Mouse (Mus musculus): ENCODE measurements around the gene Cdc123. TPM values are rescaled to one million over a fixed set of nuclear protein-coding genes. Genes with fewer than 3 reads are reported as not detected.

The Cdc123 gene
- total RNA-seq, 2 experiments from 2014 or later: 139 to 156 TPM

Other genes starting within 250 kb of the Cdc123 start
- gene Camk1d, start 130.6 kb downstream of the Cdc123 start, total RNA-seq (2021): 10 to 100 TPM; 10.7 to 11.3 TPM
- 10 to 100 TPM; 35.9 to 40.3 TPM for gene Nudt5, start 145 bp downstream of the Cdc123 start, total RNA-seq (2021)
- 1 to 10 TPM in 1 of 2 experiments, under 1 TPM in 1; 0.96 to 2.2 TPM for gene Gm13199, start 17.8 kb upstream of the Cdc123 start, total RNA-seq (2021)
- 10 to 100 TPM; 72.0 to 75.8 TPM for gene Sec61a2, start 50.3 kb upstream of the Cdc123 start, total RNA-seq (2021)
- 10 to 100 TPM in 1 of 2 experiments, 1 to 10 TPM in 1; 9.2 to 11.3 TPM for gene Dhtkd1, start 97.6 kb upstream of the Cdc123 start, total RNA-seq (2021)
- 10 to 100 TPM; 26.4 to 26.5 TPM for gene Upf2, start 106.3 kb upstream of the Cdc123 start, total RNA-seq (2021)

All from adrenal gland, postnatal 4 days (tissue).